Mouse (Mus musculus) cerebellum, adult 2 months (tissue): ENCODE data around the gene Kifc5b.

ENCODE experiments used
- CTCF ChIP-seq: fragments of 200-500 bp; IDR thresholded peaks from 2 replicates; pipeline ENCODE4 v1.5.1; 2011; ENCODE audit warnings: low read depth, mild to moderate bottlenecking, control low read depth, low read length, moderate library complexity, borderline replicate concordance; ENCODE audit not compliant: insufficient read depth
- POLR2A ChIP-seq: fragments of 200-500 bp; IDR thresholded peaks from 2 replicates; pipeline ENCODE4 v1.6.1; 2011; ENCODE audit warnings: low read length, control low read depth, borderline replicate concordance; ENCODE audit not compliant: insufficient read depth

GRCm38 (mm10) chr17:26959815-26960214, 42.9 kb downstream of the Kifc5b start:
- TF ChIP-seq CTCF = no peak
- TF ChIP-seq POLR2A = no peak
